Mouse (Mus musculus) midbrain, embryonic 15.5 days (tissue): Measurements from ENCODE around the gene Rnf7. TPM values are rescaled to one million over a fixed set of nuclear protein-coding genes. Genes with fewer than 3 reads are reported as not detected.

ENCODE experiments used
- ATAC-seq: fragments of 200-750 bp; cut with Nextera tagmentation; replicated peaks from 2 replicates; pipeline ENCODE4 v1.8.0; 2017; ENCODE audit warnings: moderate TSS enrichment
- H3K27ac ChIP-seq: fragments of 300-500 bp; sonication (generic); 2 replicates; pipeline ENCODE4 v1.5.1; 2015; ENCODE audit warnings: mild to moderate bottlenecking, inconsistent platforms
- H3K27me3 ChIP-seq: fragments of 300-500 bp; sonication (generic); replicated peaks from 2 replicates; pipeline ENCODE4 v1.6.1; 2015; ENCODE audit warnings: inconsistent platforms
- H3K36me3 ChIP-seq: fragments of 300-500 bp; sonication (generic); replicated peaks from 2 replicates; pipeline ENCODE4 v1.6.1; 2015; ENCODE audit warnings: inconsistent platforms
- H3K4me1 ChIP-seq: fragments of 300-500 bp; sonication (generic); 2 replicates; pipeline ENCODE4 v1.6.1; 2015; ENCODE audit warnings: inconsistent platforms
- H3K4me2 ChIP-seq: fragments of 300-500 bp; sonication (generic); 2 replicates; pipeline ENCODE4 v1.6.1; 2015; ENCODE audit warnings: inconsistent platforms, mild to moderate bottlenecking, moderate library complexity
- H3K4me3 ChIP-seq: fragments of 300-500 bp; sonication (generic); 2 replicates; pipeline ENCODE4 v1.5.1; 2015; ENCODE audit warnings: mild to moderate bottlenecking, inconsistent platforms
- H3K9ac ChIP-seq: fragments of 300-500 bp; sonication (generic); 2 replicates; pipeline ENCODE4 v1.6.1; 2015; ENCODE audit warnings: mild to moderate bottlenecking, inconsistent platforms
- H3K9me3 ChIP-seq: fragments of 300-500 bp; sonication (generic); 2 replicates; pipeline ENCODE4 v1.6.1; 2016; ENCODE audit warnings: inconsistent platforms
- WGBS: fragments of 180-500 bp; shearing (Covaris S2); methylation state at CpG from one replicate; pipeline ENCODE4 v1.1.7; 2015; ENCODE audit warnings: mixed read lengths; 5-methylcytosine and 5-hydroxymethylcytosine counted together
- polyA plus RNA-seq: library from polyadenylated mRNA; unstranded; fragments of >200 nt; fragmentation: Nextera tagmentation; extraction: Ambion mirVana; gene quantifications from 2 replicates; pipeline ENCODE4 v1.2.1, GENCODE M21; 2015

Gene Rnf7
- polyA plus RNA-seq, 1 experiment from 2014 or later, result 201 TPM

DNA sequence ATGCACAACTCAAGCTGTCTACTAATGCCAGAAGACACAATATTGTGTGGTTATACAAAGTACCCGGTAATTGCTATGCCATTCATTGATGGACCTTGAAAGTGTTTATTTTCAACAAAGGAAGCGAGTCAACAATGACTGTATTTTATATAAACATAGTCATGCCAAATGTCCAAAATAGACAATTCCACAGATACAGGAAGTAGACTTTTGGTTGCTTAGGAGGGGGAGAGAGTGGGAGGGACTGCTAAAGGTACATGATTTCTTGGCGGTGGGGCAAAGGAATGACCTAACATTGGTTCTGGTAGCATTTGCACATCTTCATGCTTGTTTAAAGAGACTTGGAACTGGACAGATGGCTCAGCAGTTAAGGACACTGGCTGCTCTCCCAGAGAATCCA is 45.9 kb downstream of the Rnf7 start:
- ATAC-seq, result no peak
- no peak overlapping the region for H3K4me2 ChIP-seq
- H3K4me3 ChIP-seq, result no peak overlapping the region
- no peaks in the 10 kb centered on the region for H3K36me3 ChIP-seq
- H3K27ac ChIP-seq, result no peak overlapping the region
- 89% methylated on average over 3 of the region's 3 CpGs for WGBS
- H3K4me1 ChIP-seq, result peaks cover 10% of the 10 kb centered on the region
- H3K9me3 ChIP-seq, result no peaks in the 10 kb centered on the region
- H3K9ac ChIP-seq, result no peak overlapping the region
- no peaks in the 10 kb centered on the region for H3K27me3 ChIP-seq

DNA sequence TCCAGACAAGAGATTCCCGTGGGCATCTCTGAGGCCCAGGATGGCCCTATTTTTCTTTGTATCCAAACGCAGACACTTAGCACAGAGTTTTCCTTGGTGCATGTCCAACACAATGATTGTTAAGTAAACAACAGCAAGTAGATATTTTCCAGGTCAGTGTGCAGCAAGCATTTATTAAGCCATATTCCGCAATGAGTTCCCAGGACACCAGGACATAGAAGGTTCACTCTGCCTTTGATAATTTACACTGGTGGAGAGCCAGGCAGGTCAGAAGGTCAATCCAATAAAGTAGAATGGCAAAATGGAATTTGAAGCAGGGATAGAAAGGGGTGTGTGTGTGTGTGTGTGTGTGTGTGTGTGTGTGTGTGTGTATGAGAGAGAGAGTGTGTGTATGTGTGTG is 47.4 kb downstream of the Rnf7 start:
- no peak overlapping the region for H3K4me3 ChIP-seq
- no peaks in the 10 kb centered on the region for H3K4me1 ChIP-seq
- H3K36me3 ChIP-seq, result no peaks in the 10 kb centered on the region
- no peaks in the 10 kb centered on the region for H3K9me3 ChIP-seq
- H3K27me3 ChIP-seq, result no peaks in the 10 kb centered on the region
- H3K27ac ChIP-seq, result no peak overlapping the region
- ATAC-seq, result no peak
- H3K4me2 ChIP-seq, result no peak overlapping the region
- 75% methylated on average over 3 of the region's 3 CpGs for WGBS
- H3K9ac ChIP-seq, result no peak overlapping the region

DNA sequence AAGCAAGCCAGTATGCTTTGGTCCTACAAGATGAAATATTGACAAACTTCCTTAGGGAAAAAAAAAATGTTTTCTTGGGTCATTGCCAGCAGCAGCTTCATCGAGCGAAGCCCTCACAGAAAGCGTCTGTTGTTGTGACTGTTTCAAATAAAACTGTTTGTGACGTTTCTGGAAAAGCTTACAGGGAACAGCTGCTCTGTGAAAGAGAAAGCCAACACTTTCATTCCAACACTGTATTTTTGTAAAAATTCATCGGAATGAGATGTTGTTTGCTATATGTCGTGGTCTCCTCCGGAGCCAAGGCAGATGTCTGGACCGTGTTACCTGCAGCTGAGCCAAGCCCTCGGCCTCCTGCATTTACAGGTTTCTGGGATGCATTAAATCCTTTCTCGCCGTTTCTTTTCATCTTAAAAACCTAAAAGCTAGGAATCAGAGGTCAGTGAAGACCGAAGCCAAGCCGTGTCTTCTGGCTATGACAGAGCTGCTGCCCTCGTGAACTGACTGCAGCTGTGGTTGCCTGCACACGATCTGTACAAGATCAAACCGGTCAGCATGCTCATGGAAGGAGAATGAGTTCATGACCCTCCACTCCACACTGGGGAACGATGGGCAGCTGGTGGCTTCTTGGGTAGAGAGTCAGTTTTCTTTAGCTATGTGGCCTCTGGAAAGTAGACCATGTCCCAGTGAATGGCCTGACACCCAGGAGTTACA is 50.0 kb downstream of the Rnf7 start:
- 84% methylated on average over 17 of the region's 17 CpGs for WGBS
- H3K27ac ChIP-seq, result no peak overlapping the region

GRCm38 (mm10) chr9:96424027-96424426 is 54.4 kb downstream of the Rnf7 start:
- ATAC-seq, result no peak
- H3K27me3 ChIP-seq, result no peaks in the 10 kb centered on the region
- no peak overlapping the region for H3K9ac ChIP-seq
- H3K4me3 ChIP-seq, result no peak overlapping the region
- no peak overlapping the region for H3K4me2 ChIP-seq
- 49% methylated on average over 8 of the region's 8 CpGs for WGBS
- no peaks in the 10 kb centered on the region for H3K36me3 ChIP-seq
- no peaks in the 10 kb centered on the region for H3K9me3 ChIP-seq
- H3K27ac ChIP-seq, result no peak overlapping the region
- no peaks in the 10 kb centered on the region for H3K4me1 ChIP-seq

More for the DNA sequence above, 50.0 kb downstream of the Rnf7 start:
- H3K4me2 ChIP-seq, result no peak overlapping the region
- H3K9ac ChIP-seq, result no peak overlapping the region
- no peaks in the 10 kb centered on the region for H3K9me3 ChIP-seq
- H3K36me3 ChIP-seq, result no peaks in the 10 kb centered on the region
- no peak for ATAC-seq
- no peaks in the 10 kb centered on the region for H3K4me1 ChIP-seq
- no peak overlapping the region for H3K4me3 ChIP-seq
- H3K27me3 ChIP-seq, result no peaks in the 10 kb centered on the region

Other genes with a start within 250 kb of the Rnf7 start
- 170 and 174 TPM in 2 replicates for gene Atp1b3, start 114.2 kb downstream of the Rnf7 start, polyA plus RNA-seq
- 0.17 and 0.32 TPM in 2 replicates for gene Gm28729, start 46.6 kb upstream of the Rnf7 start, polyA plus RNA-seq
- 16.3 and 17.6 TPM in 2 replicates for gene Rasa2, start 152.9 kb upstream of the Rnf7 start, polyA plus RNA-seq